Mouse (Mus musculus) thymus, adult 2 months (tissue): Measurements from ENCODE around the gene Wscd1. TPM values are rescaled to one million over a fixed set of nuclear protein-coding genes. Genes with fewer than 3 reads are reported as not detected.

Experiments
- DNase-seq: peaks from one replicate; pipeline ENCODE4 v3.0.0; 2021
- H3K27ac ChIP-seq: fragments of 200-500 bp; 2 replicates; pipeline ENCODE4 v1.5.1; 2012; ENCODE audit warnings: low read length, control low read depth; ENCODE audit not compliant: control insufficient read depth, insufficient read depth
- H3K27me3 ChIP-seq: fragments of 200-500 bp; 2 replicates; pipeline ENCODE4 v1.6.1; 2012; ENCODE audit warnings: mild to moderate bottlenecking, low read length, moderate library complexity, mixed read lengths; ENCODE audit not compliant: control insufficient read depth, insufficient read depth
- H3K36me3 ChIP-seq: fragments of 200-500 bp; 2 replicates; pipeline ENCODE4 v1.6.1; 2012; ENCODE audit warnings: mild to moderate bottlenecking, low read length, moderate library complexity; ENCODE audit not compliant: control insufficient read depth, insufficient read depth
- H3K4me1 ChIP-seq: fragments of 200-500 bp; replicated peaks from 2 replicates; pipeline ENCODE4 v1.6.1; 2012; ENCODE audit warnings: low read length; ENCODE audit not compliant: control insufficient read depth, insufficient read depth
- H3K4me3 ChIP-seq: fragments of 200-500 bp; 2 replicates; pipeline ENCODE4 v1.5.1; 2012; ENCODE audit warnings: mild to moderate bottlenecking, low read length, control low read depth, moderate library complexity; ENCODE audit not compliant: control insufficient read depth, insufficient read depth
- CTCF ChIP-seq: fragments of 200-500 bp; IDR thresholded peaks from 2 replicates; pipeline ENCODE4 v1.5.1; 2012; ENCODE audit warnings: mild to moderate bottlenecking, control low read depth, low read length, moderate library complexity, borderline replicate concordance; ENCODE audit not compliant: control insufficient read depth, poor library complexity, insufficient read depth; ENCODE audit errors: extremely low read depth
- POLR2A ChIP-seq: fragments of 200-500 bp; IDR thresholded peaks from 2 replicates; pipeline ENCODE4 v1.6.1; 2012; ENCODE audit warnings: mild to moderate bottlenecking, low read length, control low read depth, moderate library complexity; ENCODE audit not compliant: control insufficient read depth, poor library complexity, insufficient read depth; ENCODE audit errors: extremely low read depth
- WGBS: fragments of 180-500 bp; shearing (Covaris S2); methylation state at CpG from one replicate; pipeline ENCODE4 v1.1.7; 2018; 5-methylcytosine and 5-hydroxymethylcytosine counted together
- polyA plus RNA-seq: library from polyadenylated mRNA; depleted of rRNA; stranded (reverse); fragments of >200 nt; gene quantifications from 2 replicates; pipeline ENCODE4 v1.2.3, GENCODE M21; 2012

Wscd1 gene
- polyA plus RNA-seq, 1 experiment = 16.6 TPM

GRCm38 (mm10) chr11:71799206-71799605, 49.5 kb downstream of the Wscd1 start:
- TF ChIP-seq CTCF = no peak
- TF ChIP-seq POLR2A = no peak
- Histone ChIP-seq H3K4me1 (no peaks in the 10 kb centered on the region), H3K27me3 (no peaks in the 10 kb centered on the region), H3K27ac (no peak overlapping the region), H3K4me3 (no peak overlapping the region), H3K36me3 (no peaks in the 10 kb centered on the region)
- DNase-seq = no peak
- WGBS = 89% methylated on average over 4 of the region's 4 CpGs

- TF ChIP-seq POLR2A (no peak), CTCF (no peak)
- Histone ChIP-seq H3K27me3 (no peaks in the 10 kb centered on the region), H3K4me3 (no peak overlapping the region), H3K4me1 (no peaks in the 10 kb centered on the region), H3K27ac (no peak overlapping the region), H3K36me3 (no peaks in the 10 kb centered on the region)
- WGBS = 97% methylated on average over 2 of the region's 2 CpGs
- DNase-seq = no peak
These were observed 58.8 kb downstream of the Wscd1 start for GRCm38 (mm10) chr11:71808521-71808920.

GRCm38 (mm10) chr11:71811828-71812227, 62.1 kb downstream of the Wscd1 start:
- H3K4me3 ChIP-seq = no peak overlapping the region
- H3K27me3 ChIP-seq = no peaks in the 10 kb centered on the region
- H3K4me1 ChIP-seq = no peaks in the 10 kb centered on the region
- no peak for DNase-seq
- WGBS = 72% methylated on average over 2 of the region's 2 CpGs
- no peaks in the 10 kb centered on the region for H3K36me3 ChIP-seq
- no peak for TF ChIP-seq POLR2A
- TF ChIP-seq CTCF = no peak
- H3K27ac ChIP-seq = no peak overlapping the region

GRCm38 (mm10) chr11:71812921-71813320, 63.2 kb downstream of the Wscd1 start:
- no peak overlapping the region for H3K4me3 ChIP-seq
- H3K27me3 ChIP-seq = no peaks in the 10 kb centered on the region
- H3K4me1 ChIP-seq = no peaks in the 10 kb centered on the region
- no peak for DNase-seq
- no peaks in the 10 kb centered on the region for H3K36me3 ChIP-seq
- H3K27ac ChIP-seq = no peak overlapping the region
- WGBS = 90% methylated on average over 7 of the region's 7 CpGs
- no peak for TF ChIP-seq CTCF
- no peak for TF ChIP-seq POLR2A

GRCm38 (mm10) chr11:71814511-71814910, 64.8 kb downstream of the Wscd1 start:
- Histone ChIP-seq H3K4me3 (no peak overlapping the region), H3K4me1 (no peaks in the 10 kb centered on the region), H3K27me3 (no peaks in the 10 kb centered on the region), H3K36me3 (no peaks in the 10 kb centered on the region), H3K27ac (no peak overlapping the region)
- WGBS = 80% methylated on average over 7 of the region's 7 CpGs
- TF ChIP-seq CTCF = no peak
- TF ChIP-seq POLR2A = no peak
- no peak for DNase-seq

- Histone ChIP-seq H3K27ac (no peak overlapping the region), H3K36me3 (no peaks in the 10 kb centered on the region), H3K4me1 (no peaks in the 10 kb centered on the region), H3K4me3 (no peak overlapping the region), H3K27me3 (no peaks in the 10 kb centered on the region)
- 82% methylated on average over 6 of the region's 6 CpGs for WGBS
- DNase-seq = no peak
- TF ChIP-seq POLR2A (no peak), CTCF (no peak)
These were observed 65.6 kb downstream of the Wscd1 start for GRCm38 (mm10) chr11:71815326-71815725.

GRCm38 (mm10) chr11:71816918-71817317, 67.2 kb downstream of the Wscd1 start:
- no peak overlapping the region for H3K4me3 ChIP-seq
- DNase-seq = no peak
- 91% methylated on average over 3 of the region's 3 CpGs for WGBS
- no peaks in the 10 kb centered on the region for H3K27me3 ChIP-seq
- TF ChIP-seq CTCF = no peak
- TF ChIP-seq POLR2A = no peak
- H3K36me3 ChIP-seq = no peaks in the 10 kb centered on the region
- H3K27ac ChIP-seq = no peak overlapping the region
- H3K4me1 ChIP-seq = no peaks in the 10 kb centered on the region
